Mouse (Mus musculus): ENCODE results near the gene Ddx6.
"Not testable (repeated sequence)": the region's sequence is repeated elsewhere in the genome, so short reads cannot be mapped to it uniquely, and the experiment has no call there.

Gene Ddx6

DNA sequence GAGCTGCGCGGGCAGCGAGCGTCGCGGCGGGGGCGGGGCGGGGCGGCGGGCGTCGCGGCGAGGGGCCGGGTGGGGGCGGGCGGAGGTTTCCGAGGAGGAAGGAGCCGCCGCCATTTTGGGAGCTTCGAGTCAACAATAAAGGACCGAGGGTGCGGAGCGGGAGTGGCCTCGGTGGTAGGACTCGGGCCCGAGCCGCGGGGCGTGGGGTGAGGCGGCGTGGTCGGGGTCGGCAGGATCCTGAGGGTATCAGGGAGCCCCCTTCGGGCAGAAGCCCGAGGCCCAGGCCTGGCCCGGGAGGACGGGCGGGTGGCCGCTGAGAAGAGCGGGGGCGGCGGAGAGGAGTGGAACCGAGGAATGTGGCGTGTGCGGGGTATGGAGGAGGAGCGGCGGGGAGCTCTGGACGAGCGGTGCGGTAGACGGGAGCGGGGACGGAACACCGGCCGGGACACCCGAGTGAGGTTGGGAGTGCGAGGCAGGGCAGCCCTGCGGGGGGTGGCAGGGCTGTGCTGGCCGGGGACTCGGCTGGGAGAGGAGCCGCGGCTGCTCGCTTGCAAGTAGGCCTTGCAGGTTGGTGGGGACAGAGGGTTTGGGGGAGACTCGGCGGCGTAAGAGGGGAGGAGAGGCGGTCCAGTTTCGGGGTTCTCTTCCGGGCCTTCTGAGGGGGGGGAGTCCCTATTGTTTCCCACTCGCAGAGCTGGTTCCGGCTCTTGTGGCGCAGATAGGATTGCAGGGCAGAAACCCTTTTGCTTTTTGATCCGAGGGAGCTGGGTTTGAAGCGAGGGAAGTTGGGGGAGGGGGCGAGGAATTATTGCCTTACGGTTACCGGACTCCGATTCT lies at the start of gene Ddx6:
TSS of gene Ddx6 (plus strand) at position 114 of the 837 bp plus-strand sequence.
- DNase-seq (ENCODE audit: low spot score), result peak; percentile 64

DNA sequence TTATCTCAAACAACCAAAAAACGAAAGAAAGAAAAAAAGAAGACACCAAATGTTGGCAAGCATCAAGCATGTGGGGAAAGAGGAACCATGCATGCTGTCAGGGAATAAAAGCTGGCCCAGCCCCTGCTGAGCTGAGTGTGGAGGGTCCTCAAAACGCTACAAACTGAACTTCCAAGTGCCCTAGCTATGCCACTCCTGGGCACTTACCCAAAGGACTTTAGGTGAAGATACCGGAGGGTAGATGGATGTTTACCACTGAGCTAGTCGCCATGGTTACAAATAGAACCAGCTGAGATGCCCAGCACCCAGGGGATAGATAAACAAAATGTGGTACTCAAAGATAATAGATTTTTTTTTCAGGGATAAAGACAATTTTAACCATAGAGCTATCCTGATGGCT lies 43.1 kb upstream of the Ddx6 start, which contains the start of gene Cxcr5:
TSS of gene Cxcr5 (minus strand) at position 281 of the 400 bp plus-strand sequence.
- DNase-seq (ENCODE audit: low spot score), result no peak

DNA sequence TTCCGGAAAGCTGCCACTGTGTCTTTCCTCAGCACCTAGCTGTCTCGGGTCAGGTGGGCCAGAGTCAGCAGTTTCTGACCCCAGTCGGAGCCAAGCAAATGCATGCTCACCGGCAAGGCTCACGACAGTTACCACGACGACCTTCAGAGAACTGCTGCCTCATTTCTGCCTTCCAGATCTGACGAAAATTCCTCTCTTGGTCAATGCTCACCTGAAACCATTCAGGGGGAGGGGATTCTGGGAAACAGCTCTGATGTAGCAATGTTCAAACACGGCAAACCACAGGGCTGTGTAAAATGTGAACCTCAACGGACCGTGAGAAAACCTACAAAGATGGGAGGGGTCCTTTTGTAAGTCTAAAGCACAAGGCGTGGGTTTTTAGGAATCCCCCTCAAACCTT lies 41.8 kb upstream of the Ddx6 start:
- DNase-seq (ENCODE audit: low spot score), result no peak

DNA sequence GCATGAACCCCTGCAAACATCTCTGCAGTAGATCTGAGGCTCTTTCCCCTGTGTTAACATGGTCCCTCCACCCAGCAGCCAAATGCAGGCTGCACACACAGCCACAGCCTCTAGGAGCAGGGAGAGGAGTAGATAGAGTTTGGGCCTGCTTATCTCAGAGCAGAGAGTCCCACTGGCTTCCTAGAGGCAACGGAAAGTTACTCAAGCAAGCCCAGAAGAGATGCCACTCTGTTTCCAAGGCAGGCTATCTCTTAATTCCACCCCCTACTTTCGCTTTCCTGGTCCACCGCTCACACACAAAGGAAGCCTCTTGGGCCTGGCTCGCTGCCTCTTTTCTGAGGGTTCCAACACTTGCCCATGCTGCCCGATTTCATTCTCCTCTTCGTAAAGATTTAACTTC lies 39.3 kb upstream of the Ddx6 start:
- DNase-seq (ENCODE audit: low spot score), result peak; percentile 42

DNA sequence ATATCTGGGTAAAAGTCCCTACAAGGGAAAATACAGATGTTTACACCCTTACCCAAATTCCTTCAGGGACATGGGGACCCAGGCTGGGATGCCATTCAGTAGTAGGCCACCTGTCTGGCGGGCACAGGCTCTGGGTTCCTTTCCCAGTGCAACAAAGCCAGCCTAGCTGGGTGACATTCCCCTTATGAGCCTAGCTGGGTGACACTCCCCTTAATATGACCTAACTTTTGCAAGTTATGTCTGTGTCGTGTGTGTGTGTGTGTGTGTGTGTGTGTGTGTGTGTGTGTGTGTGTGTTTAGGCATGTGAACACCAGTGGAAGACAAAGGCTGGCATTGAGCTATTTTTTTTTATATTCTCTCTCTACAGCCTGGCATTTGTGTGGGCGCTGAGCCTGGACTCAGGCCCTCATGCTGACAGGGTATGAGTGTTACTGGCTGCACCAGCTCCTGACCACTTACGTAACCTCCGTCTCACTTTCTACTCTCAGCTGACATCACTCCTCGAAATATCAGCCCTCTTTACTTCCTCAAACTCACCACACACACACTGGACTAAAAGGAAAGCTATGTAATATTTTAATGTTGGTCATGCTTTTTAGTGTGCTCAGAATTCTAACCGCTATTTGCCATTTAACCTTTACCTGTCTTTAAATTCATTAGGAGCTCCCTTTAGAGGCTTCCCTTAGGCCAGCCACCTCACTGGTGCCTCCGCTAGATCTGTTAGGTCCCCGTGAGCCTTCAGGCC lies 37.2 kb upstream of the Ddx6 start:
- DNase-seq (ENCODE audit: low spot score), result no peak

DNA sequence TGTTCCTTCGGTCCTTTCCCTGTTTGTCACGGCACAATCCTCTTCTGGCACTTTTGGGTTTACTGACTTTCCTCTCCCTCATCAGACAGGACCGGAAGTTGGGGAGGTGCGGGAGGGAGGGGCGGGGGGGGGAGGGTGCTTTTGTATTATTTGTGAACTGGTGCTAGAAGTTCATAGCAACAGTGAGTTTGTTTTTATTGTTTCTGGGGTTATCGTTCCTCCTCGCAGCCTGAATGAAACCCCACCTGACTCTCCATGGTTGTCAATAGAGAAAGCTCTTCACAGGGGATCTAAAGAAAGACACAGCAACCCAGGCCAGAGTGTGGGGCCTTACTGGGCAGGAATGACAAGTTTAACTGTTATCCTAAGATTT lies 36.6 kb upstream of the Ddx6 start:
- no peak for DNase-seq (ENCODE audit: low spot score)

DNA sequence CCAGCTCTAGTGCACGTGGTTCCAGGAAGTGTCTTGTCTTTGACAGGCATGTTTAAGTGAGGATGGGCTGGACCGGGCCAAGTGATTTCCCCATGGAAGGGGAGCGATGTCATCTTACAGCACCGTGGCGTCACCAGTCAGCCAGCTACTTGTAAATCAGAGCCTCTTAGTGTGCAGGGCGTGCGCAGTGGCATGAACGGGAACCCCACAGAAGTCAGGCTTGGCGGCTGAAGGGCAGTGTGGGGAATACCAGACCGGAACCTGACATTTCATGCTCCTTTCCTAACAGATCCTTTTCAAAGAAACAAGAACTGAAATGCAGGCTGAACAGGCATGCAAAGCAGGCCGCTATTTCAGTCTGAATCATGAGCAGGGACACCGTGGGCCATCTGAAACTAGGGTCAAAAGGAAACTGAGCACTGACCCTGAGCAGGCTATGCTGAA lies 33.7 kb upstream of the Ddx6 start:
- no peak for DNase-seq (ENCODE audit: low spot score)

DNA sequence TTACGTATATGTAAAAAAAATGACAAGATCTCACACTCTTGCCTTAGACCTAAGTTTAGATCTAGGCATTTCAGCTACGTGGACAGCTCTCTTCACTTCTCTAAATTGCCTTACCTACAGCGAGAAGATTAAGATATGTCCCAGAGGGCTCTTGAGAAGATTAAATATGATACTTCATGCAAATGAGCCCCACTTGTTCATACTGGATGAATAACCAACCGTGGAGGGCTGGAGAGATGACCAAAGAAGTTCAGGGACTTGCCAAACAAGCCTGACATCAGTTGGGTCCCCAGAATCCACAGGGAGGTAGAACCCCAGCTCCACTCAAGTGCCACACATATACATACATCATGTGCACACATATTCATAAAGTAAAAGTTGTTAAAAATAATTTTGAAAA lies 31.4 kb upstream of the Ddx6 start:
- no peak for DNase-seq (ENCODE audit: low spot score)

DNA sequence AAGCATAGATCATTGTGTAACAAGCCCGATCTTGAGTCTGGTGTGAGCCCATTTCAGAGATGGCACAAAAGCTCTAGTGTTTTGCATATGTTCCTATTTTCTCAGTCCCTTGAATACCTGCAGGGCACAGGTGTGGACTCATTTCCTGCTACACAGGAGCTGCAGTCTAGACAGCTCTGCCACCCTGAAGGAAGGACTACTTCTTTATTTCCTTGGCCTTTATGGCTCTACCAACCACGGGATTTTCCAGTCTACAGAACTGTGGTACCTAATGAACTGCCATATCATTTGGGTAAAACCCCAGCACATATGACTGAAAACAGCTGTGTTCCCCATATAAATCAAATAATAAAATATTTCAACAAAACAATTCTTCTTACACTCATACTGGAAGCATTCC lies 29.6 kb upstream of the Ddx6 start:
- DNase-seq (ENCODE audit: low spot score), result no peak

DNA sequence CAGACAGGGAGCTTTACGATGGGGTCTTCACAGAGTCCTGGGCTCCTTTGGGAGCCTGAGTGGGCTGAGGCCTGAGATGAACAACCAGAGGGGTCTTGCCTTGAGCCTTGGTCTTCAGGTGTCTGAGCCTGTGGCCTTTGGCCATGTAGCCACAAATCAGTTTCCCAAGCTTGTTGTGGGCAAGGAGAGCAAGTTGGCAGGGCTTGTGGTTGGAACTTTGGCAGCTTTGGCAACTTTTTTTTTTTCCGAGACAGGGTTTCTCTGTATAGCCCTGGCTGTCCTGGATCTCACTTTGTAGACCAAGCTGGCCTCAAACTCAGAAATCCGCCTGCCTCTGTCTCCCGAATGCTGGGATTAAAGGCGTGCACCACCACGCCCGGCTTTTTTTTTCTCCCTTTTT lies 28.6 kb upstream of the Ddx6 start:
- not testable (repeated sequence) for DNase-seq (ENCODE audit: low spot score)

DNA sequence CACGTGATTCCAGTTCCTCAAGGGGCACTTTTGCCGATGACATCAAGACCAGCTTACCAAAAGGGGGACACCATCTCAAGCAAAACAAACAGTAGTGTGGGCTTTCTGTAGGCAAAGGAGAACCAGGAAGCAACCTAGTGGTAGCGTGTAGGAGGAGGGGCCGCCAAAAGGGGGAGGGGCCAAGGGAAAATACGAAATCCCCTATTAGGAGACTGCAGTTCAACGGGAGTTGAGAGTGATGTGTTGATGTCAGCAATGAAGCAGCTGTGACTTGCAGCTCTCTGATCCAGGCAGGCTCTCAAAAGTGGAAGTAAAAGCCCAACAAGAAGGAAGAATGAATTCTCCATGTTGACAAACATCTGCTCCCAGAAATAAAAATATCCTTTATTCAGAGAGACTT lies 25.3 kb upstream of the Ddx6 start:
- no peak for DNase-seq (ENCODE audit: low spot score)

DNA sequence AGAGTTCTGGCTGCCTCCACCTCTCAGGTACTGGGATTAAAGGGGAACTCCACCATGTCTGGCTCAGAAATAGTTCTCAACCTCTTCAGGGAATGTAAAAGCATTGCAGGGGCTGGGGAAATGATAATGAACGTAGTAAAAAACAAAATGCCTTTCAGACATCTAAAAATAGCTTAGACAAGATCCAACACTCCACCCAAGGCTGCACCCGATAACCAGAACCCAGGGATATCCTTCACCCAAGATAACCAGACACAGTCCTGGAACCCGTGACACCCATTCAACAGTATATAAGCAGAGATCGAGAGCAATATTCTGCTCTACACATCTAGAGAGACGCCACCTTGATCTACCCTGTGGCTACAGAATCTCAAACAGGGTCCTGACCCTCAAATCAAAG lies 24.6 kb upstream of the Ddx6 start:
- no peak for DNase-seq (ENCODE audit: low spot score)

DNA sequence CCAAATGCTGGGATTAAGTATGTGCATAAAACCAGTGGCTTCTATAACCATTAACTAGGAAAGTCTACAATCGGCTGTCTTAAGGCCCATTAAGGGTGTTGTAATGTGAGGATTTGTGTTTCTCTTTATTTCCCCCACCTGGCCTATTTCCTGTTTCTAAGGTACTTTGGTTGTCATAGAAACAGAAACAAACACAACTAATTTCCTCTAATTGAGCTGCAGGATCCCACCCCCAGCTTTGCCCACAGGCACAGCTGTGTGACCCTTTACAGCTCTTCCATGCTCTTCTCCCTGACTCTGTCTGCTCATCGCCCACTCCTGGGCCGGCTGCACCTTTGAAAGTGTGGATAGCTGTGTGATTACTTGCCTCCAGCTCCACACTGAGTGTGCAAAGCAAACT lies 23.3 kb upstream of the Ddx6 start:
- DNase-seq (ENCODE audit: low spot score), result peak; percentile 10

DNA sequence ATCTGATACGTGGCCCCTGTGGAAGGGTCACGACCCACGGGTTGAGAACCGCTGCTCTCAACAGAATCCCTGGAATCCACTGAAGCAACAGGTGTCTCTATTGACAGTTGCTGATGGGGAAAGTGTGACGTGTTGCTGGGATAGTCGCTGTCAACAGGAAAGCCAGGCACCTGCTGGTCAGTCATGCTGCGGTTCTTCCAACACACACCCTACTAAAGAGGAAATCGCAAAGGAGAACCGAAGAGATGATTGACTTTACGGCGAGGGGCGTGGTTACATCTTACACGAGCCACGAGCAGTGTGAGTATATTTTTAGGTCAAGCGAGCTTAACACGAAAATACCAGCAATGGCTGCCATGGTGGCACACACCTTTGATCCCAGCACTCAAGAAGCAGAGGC lies 22.3 kb upstream of the Ddx6 start:
- DNase-seq (ENCODE audit: low spot score), result no peak

DNA sequence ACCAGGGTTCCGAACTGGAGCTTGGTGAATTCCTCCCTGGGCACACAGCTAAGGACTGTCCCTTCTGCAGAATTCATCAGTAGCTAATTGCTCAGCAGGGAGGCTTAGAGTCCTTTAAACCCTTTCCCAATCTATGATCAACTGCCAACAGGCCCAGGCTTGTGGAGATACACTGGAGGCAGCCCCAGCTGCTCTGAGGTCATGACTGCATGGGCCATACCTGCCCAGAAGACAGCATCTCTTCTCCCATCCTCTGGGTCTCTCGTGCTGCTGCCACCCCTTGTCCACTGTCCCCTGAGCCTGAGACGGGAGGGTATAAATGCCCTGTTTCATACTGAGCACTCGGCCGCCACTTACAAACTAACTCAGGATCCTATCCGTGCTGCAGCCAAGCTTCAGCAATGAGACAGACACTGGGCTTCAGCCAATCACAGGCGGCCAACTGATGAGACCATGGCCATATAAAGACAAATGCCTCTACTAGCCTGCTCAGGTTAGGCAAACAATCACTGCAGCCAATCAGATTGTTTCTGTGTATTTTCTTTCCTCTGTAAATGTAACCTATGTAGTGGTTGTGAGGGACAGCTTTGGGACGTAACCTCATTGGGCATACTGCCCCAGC lies 17.9 kb upstream of the Ddx6 start:
- no peak for DNase-seq (ENCODE audit: low spot score)

DNA sequence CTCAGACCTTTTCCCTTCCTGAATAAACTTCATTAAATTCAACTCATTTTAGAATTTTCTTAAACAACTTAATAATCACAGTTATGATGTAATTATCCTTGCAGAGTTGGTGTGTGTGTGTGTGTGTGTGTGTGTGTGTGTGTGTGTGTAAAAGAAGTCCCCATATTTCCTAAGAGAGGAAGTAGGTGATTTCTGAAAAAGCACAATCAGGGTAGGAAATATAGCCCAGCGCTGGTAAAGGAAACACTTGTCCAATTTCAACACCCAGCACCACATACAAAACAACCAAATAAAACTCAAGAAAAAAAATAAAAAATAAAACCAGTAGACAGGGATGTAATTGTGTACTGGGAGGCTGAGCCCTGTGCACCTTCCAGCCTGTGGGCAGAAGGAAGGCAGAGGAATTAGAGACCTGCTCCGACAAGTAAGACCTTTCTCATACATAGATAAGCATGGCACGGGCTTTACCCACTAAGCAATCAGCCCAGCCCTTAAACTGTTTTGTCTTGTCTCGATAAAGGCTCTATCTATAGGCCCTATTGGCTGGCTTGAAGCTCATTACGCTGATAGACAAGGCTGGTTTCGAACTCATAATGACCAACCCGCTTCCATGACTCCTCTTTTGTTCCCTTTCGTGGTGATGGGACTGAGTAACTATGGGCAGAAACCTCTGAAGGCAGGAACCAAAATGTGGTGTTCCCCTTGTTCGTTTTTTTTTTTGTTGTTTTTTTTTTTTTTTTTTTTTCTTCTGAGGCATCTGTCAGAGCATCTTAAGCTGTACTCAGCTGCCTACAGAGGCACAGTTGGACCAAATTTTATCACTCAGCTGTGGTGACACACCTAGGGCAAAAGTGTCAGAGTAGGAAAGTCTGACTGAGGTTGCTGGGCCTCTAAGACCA lies 17.2 kb upstream of the Ddx6 start:
- no peak for DNase-seq (ENCODE audit: low spot score)

DNA sequence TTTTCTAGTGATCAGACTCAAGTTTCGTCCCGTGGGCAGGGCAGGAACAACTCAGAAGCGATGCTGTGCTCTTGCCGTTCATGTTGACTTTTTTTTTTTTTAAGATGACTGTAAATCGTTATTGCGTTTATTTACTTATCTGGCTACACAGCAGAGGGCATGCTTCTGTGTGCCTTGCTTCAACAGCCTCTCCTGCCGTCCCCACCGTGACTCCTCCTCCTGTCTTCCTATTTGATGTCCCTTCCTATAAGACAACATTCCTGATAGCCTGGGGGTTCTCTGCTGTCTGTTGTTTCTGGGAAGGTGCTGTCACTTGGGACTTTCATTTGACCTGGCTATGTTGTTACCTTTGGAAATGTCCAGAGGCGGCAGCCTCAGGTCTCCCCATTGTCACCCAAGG lies 16.1 kb upstream of the Ddx6 start:
- no peak for DNase-seq (ENCODE audit: low spot score)

DNA sequence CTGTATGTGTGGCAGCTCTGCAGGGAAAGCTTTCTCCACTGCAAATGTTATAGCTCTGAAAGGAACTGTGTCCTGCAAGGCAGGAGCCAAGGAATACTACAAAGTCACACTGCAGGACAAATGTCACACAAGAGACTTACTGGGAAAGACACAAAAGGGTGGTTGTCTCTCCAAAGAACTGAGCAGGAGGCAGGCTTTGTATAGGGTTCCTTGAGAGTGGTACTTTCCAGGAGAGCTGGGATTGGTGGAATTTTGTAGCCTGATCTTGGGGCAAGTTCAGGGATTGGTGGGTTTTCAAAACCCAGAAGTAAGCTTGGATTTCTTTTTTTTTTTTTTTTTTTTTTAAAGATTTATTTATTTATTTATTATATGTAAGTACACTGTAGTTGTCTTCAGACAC lies 15.6 kb upstream of the Ddx6 start:
- DNase-seq (ENCODE audit: low spot score), result no peak

DNA sequence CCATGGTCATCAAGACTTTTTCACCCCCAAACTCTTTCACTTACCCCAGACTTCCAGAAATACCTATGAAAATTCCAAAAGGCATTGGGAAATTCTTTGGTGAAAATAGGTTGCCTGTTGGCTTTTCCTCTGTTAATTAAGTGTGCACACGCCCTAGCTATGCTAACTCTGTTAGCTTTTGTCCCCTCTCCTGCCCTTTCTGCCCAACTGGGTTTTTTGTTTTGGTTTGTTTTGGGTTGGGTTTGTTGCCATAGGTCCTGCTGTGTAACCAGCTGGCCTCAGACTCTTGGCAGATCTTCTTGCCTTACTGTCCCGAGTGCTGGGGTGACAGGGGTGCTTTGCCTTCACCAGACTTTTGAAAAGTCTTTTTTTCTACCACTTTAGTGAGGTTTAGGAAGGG lies 13.7 kb upstream of the Ddx6 start:
- no peak for DNase-seq (ENCODE audit: low spot score)

DNA sequence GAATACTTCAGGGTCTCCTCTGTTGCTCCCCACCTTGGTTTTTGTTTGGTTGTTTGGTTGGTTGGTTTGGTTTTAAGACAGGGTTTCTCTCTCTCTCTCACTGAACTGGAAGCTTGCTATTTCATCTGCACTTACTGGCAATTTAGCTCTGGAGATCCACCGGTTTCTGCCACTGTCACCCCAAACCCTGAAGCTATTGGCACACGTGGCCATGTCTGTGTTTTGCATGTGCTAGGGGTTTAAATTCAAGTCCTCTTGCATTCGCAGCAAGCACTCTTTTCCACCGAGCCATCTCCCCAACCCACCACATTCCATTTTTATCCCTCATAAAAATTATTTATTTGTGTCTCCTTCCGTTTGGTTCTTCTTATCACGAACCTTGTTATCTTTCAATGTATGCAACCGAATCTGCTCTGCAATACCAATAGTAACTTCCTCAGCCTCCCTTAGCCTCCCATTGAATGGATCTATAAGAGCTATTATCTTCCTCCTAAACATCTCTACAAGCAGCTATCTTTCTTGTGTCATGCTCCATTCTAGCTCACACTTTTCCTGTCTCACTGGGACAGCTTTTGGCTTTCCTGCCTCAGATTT lies 13.0 kb upstream of the Ddx6 start:
- no peak for DNase-seq (ENCODE audit: low spot score)

DNA sequence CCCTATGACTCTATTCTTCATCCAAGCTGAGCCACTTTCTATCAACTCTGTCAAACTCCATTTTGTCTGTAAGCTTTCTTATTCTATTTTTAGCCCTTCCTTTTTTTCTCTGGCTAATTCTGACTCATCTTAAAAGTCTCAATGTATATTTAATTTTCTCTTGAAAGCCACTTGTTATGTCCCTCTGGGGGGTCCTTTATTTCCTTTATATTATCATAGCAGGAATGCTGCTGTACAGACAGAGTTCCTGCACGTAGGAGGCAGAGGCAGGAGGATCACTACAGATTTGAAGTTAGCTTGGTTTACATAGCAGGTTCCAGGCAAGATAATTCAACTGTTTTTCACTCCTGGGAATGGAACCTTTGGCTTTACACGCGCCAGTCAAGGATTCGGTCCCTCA lies 11.5 kb upstream of the Ddx6 start:
- DNase-seq (ENCODE audit: low spot score), result no peak

DNA sequence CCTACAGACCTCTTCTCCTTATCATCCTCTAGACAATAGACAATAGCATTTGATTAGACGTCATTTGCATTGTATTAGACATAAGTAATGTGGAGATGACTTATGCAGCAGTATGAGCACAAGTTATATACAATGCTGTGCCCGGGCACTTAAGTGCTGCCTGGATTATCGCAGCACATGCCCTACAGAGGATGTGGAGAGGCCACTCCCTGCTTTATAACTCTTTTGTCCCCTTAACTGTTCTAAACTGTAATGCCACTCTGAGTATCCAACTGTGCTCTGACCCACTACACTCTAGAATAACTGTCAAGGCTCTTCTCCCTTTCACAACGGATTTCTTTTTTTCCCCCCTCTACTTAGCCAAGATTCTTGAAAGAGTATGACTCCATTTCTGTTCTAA lies 10.8 kb upstream of the Ddx6 start:
- DNase-seq (ENCODE audit: low spot score), result no peak

Measured in retina, embryonic 14.5 days (tissue).